Mouse (Mus musculus) left cerebral cortex, postnatal 25 days (tissue): ENCODE measurements at regions not wholly inside any gene's neighbourhood (a gene's known extent, or its start where the extent isn't known, plus 50 kb on each side); places are given as distances from the start of the nearest gene placed in this dataset.
A peak's percentile ranks its signal among the peaks of the same experiment; 100 is the strongest.

Experiments
- DNase-seq, 2 experiments: peaks; one replicate each; pipeline ENCODE4 v3.0.0; 2022; ENCODE audit warnings: low spot score in 2 of 2, mixed read lengths in 1 of 2
- intact Hi-C: fragments of 180-260 bp; cut with DNase I; formaldehyde crosslinking; loops from one replicate; pipeline ENCODE4 v1.15.1; 2025

DNA sequence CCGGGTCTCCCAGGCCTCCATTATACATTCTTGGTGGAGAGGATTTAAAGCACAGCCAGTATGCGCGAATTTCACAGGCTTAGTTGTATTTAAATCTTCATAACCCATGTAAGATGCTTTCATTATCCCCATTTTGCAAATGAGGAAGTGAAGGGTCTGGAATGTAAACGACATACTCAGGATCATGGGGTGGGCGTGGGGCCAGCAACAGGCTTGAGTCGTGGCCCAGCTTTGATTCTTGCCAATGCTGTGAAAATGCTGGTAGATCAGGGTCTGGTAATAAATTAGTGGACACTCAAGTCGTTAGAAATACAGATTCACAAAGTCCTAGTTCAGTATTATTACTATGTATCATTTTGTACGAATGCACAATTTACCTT is 367.2 kb upstream of the Smim15 start:
- intact Hi-C loops: no loop called here
- no peak for DNase-seq

GRCm38 (mm10) chr13:107676310-107677090 is 367.7 kb upstream of the Smim15 start:
- intact Hi-C loops: no loop called here
- DNase-seq: peak in 1 of 2 experiments; percentile 2

GRCm38 (mm10) chr13:107672166-107672565 is 372.1 kb upstream of the Smim15 start:
- DNase-seq: no peak
- intact Hi-C loops: no loop called here

DNA sequence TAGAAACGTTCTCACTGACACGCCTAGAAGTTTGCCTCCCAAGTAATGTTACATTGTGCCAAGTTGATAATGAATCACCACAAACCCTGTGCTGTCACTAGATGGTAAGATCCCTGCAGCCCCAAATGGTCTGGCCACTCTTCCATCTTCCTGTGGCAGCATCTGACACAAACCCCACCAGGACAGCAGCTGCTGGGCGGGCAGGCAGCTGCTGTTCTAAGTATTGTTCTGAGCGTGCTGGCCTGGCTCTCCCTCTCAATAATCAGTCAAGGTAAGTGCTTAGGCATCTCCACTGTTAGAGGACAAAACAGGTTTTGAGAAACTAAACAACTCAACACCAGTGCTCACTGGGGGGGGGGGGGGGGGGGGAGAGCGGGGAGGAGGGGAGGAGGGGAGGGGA is 375.7 kb upstream of the Smim15 start:
- intact Hi-C loops: no loop called here
- no peak for DNase-seq

DNA sequence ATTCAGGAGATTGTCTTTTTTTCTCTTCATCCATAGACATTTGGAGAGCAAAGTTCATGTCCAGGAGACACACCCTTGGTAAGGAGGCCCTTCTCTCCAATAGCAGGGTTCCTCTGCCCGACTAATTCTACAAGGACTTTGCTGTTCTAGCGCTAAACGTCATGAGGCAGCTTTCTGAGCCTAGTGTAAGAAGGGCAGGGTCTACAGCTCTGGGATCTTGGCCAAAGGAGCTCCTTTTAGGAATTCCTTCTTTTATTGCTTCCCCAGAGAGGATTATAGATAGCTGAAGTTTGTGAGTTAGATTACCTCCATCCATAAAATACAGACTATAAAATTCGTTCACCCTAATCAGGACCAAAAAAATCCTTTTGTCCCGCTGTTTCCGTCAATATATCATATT is 378.5 kb upstream of the Smim15 start:
- intact Hi-C loops: no loop called here
- DNase-seq: no peak

- DNase-seq: no peak
- intact Hi-C loops: no loop called here
Observed at GRCm38 (mm10) chr13:107664197-107664596, 380.0 kb upstream of the Smim15 start.

DNA sequence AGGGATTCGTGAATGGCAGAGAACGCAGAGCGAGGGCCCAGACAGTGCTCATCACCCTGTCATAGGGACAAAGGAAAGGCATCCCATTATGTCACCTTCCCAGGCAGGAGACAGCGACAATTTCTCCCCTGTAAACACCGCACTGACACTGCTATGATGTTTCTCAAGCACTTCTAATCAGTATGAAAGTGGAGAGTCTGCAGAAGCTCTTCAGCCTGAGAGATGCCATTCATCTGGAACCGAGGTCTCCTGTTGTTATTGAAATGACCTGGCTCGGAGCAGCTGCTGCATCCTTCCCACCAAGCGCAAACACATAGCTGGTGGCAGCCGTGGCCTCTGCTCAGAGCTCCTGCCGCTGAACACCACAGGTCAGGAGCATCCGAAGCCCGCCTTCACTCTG is 380.5 kb upstream of the Smim15 start:
- no peak for DNase-seq
- intact Hi-C loops: no loop called here

DNA sequence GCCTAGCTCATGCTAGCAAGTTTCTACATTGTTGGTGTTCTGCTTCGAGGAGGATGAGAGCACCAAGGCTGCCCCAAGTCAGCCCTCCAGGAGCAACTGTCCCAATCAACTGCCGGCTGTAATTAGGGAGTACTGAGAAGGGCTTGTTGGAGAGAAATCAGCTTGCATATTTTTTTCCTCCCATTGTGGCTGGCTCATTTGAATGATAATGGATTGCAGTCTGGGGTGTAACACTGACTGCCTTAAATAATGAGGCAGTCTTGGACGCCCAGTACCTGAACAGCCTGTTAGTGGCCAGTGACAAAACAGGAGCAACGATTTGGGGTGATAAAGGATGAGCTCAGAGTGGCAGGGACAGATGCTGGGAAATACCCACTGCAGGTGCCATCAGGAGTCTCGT is 382.8 kb upstream of the Smim15 start:
- intact Hi-C loops: no loop called here
- DNase-seq: no peak

GRCm38 (mm10) chr13:107645865-107646645 is 398.2 kb upstream of the Smim15 start:
- intact Hi-C loops: loop anchor here (5.0 kb wide), 1 partner anchor 246 kb away; no protein-coding TSS in a partner anchor
- DNase-seq: peak; percentile 45 to 65

GRCm38 (mm10) chr13:107645121-107645864 is 399.0 kb upstream of the Smim15 start:
- intact Hi-C loops: loop anchor here (5.0 kb wide), 1 partner anchor 247 kb away; no protein-coding TSS in a partner anchor
- DNase-seq: no peak

DNA sequence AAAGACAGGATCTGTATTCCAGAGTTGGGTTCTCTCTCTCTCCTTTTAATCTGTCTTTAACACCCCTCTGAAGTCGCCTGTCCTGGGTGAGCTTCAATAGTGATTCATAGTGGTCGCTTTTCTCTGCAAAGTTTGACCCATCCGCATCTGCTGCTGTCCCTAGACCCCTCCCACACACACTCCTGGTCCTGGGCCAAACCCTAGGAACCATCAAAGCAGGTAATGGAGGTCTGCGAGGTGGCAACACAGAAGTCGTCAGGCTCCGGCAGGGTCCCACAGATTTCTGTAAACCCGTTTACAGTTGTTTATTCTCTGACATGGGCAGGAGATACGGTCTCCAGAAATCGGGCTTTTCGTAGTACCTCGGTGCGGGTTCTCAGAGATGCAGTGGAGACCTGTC is 399.5 kb upstream of the Smim15 start:
- no peak for DNase-seq
- intact Hi-C loops: loop anchor here (5.0 kb wide), 1 partner anchor 248 kb away; no protein-coding TSS in a partner anchor

- intact Hi-C loops: no loop called here
- DNase-seq: peak; percentile 64 to 71
Observed at GRCm38 (mm10) chr13:107641926-107642657, 402.2 kb upstream of the Smim15 start.

DNA sequence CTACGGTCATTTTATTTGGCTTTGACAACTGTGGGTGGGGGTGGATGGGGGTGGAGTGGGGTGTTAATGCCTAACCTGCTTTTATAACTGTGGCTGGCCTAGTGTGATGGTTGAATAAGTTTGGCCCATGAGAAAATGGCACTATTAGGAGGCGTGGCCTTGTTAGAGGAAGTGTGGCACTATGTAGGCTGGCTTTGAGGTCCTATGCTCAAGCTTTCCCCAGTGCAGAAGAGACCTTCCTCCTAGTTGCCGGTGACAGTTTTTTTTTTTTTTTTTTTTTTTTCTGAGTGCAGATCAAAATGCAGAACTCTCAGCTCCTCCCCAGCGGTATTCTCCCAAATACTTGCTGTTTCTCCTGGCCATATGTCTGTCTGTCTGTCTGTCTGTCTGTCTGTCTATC is 404.6 kb upstream of the Smim15 start:
- DNase-seq: no peak
- intact Hi-C loops: no loop called here

GRCm38 (mm10) chr13:107637269-107637668 is 407.0 kb upstream of the Smim15 start:
- intact Hi-C loops: no loop called here

GRCm38 (mm10) chr13:107635114-107635513 is 409.1 kb upstream of the Smim15 start:
- intact Hi-C loops: no loop called here
- DNase-seq: no peak

More at GRCm38 (mm10) chr13:107637269-107637668, 407.0 kb upstream of the Smim15 start:
- DNase-seq: no peak

DNA sequence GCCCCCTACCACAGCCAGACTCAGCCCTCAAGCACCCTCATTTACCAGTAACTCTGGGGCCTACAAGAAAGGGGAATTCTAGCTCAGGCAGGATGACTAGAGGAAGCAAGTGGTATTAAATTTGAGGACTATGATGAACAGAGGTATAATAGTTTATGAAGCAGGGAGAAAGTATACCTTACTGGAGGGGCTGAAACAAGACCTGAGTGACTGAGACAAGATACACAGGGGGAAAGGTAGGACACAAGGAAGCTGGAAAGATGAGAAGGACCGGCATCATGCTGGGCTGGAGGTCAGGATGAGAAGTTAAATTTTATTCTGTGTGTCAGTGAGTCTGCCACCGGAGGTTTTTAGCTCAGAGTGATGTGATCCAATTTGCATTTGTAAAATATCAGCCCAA is 417.2 kb upstream of the Smim15 start:
- no peak for DNase-seq
- intact Hi-C loops: no loop called here

GRCm38 (mm10) chr13:107626670-107627069 is 417.6 kb upstream of the Smim15 start:
- intact Hi-C loops: no loop called here
- DNase-seq: no peak

GRCm38 (mm10) chr13:107621337-107621736 is 422.9 kb upstream of the Smim15 start:
- no peak for DNase-seq
- intact Hi-C loops: no loop called here

DNA sequence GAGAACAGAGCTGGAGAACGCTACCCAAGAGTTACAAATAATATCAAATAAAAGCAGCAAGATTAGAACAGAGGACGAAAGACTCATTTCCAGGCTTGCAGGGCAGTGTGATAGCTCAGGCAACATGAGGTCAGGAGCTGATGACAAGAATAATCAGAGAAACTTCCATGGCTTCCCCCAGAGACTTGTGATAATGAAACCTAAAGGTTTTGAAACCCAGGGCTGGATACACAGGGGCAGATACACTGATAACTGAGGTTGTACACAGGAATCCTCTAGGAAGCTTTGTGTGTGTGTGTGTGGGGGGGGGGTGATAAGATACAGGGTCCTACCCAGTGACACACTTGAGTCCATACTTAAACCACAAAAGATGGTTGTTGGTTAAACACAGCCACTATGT is 423.4 kb upstream of the Smim15 start:
- intact Hi-C loops: no loop called here
- DNase-seq: no peak

DNA sequence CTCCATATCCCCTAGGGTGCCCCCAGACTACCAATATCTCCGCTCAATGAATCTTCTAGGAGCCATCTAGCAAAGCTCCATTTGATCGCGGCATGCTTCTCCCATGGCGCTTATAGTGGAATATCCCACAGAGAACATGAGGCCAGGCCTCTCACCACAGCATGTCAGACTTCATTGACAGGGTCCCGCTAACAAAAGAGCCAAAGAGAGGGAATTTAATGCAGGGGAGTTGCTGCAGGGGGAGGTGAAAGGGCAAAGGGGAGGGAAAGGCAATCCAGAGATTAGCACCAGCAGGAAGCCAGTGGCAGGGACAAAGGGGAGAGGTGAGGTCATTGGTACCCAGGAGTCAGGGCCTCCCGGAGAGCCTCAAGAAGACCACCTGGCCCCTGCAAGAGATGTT is 424.0 kb upstream of the Smim15 start:
- no peak for DNase-seq
- intact Hi-C loops: no loop called here
